Mouse (Mus musculus) liver, embryonic 12.5 days (tissue): ENCODE data around the gene Car4. TPM values are rescaled to one million over a fixed set of nuclear protein-coding genes. Genes with fewer than 3 reads are reported as not detected.

Source experiments
- ATAC-seq: fragments of 200-750 bp; cut with Nextera tagmentation; 2 replicates; pipeline ENCODE4 v1.8.0; 2017; ENCODE audit warnings: moderate number of reproducible peaks, mild to moderate bottlenecking, moderate library complexity
- H3K27ac ChIP-seq: fragments of 300-500 bp; sonication (generic); 2 replicates; pipeline ENCODE4 v1.5.1; 2016; ENCODE audit warnings: mild to moderate bottlenecking
- H3K27me3 ChIP-seq: fragments of 300-500 bp; sonication (generic); replicated peaks from 2 replicates; pipeline ENCODE4 v1.6.1; 2016; ENCODE audit warnings: mild to moderate bottlenecking, moderate library complexity
- H3K36me3 ChIP-seq: fragments of 300-500 bp; sonication (generic); 2 replicates; pipeline ENCODE4 v1.6.1; 2016; ENCODE audit warnings: mild to moderate bottlenecking, moderate library complexity
- H3K4me1 ChIP-seq: fragments of 300-500 bp; sonication (generic); 2 replicates; pipeline ENCODE4 v1.6.1; 2016
- H3K4me2 ChIP-seq: fragments of 300-500 bp; sonication (generic); 2 replicates; pipeline ENCODE4 v1.6.1; 2016; ENCODE audit warnings: mild to moderate bottlenecking, moderate library complexity
- H3K4me3 ChIP-seq: fragments of 300-500 bp; sonication (generic); 2 replicates; pipeline ENCODE4 v1.5.1; 2016; ENCODE audit warnings: mild to moderate bottlenecking, moderate library complexity
- H3K9ac ChIP-seq: fragments of 300-500 bp; sonication (generic); 2 replicates; pipeline ENCODE4 v1.6.1; 2016; ENCODE audit warnings: mild to moderate bottlenecking, moderate library complexity
- H3K9me3 ChIP-seq: fragments of 300-500 bp; sonication (generic); replicated peaks from 2 replicates; pipeline ENCODE4 v1.6.1; 2016; ENCODE audit warnings: mild to moderate bottlenecking, moderate library complexity
- WGBS: fragments of 180-500 bp; shearing (Covaris S2); methylation state at CpG from one replicate; pipeline ENCODE4 v1.1.7; 2016; ENCODE audit not compliant: insufficient replicate concordance; 5-methylcytosine and 5-hydroxymethylcytosine counted together
- polyA plus RNA-seq: library from polyadenylated mRNA; unstranded; fragments of >200 nt; fragmentation: Nextera tagmentation; extraction: Ambion mirVana; gene quantifications from 2 replicates; pipeline ENCODE4 v1.2.1, GENCODE M21; 2016

Car4 gene
- polyA plus RNA-seq, 1 experiment from 2014 or later: 3.1 TPM

- Histone ChIP-seq H3K4me1 (0 out of 2 replicates have a peak, but pooled peaks cover 6% of the 10 kb centered on the region), H3K9ac (no peak overlapping the region), H3K9me3 (no peaks in the 10 kb centered on the region), H3K27me3 (0 out of 2 replicates have a peak, but pooled peaks cover 3% of the 10 kb centered on the region), H3K4me3 (no peak overlapping the region), H3K27ac (no peak overlapping the region), H3K4me2 (no peak overlapping the region), H3K36me3 (no peaks in the 10 kb centered on the region)
- no peak for ATAC-seq
- 61% methylated on average over 7 of the region's 7 CpGs for WGBS
Observed at GRCm38 (mm10) chr11:84974582-84974981, 17.0 kb downstream of the Car4 start.

GRCm38 (mm10) chr11:84976706-84977105 lies 19.1 kb downstream of the Car4 start:
- Histone ChIP-seq H3K9ac (no peak overlapping the region), H3K4me3 (no peak overlapping the region), H3K27me3 (0 out of 2 replicates have a peak, but pooled peaks cover 3% of the 10 kb centered on the region), H3K4me2 (no peak overlapping the region), H3K27ac (no peak overlapping the region), H3K4me1 (0 out of 2 replicates have a peak, but pooled peaks cover 6% of the 10 kb centered on the region), H3K9me3 (no peaks in the 10 kb centered on the region), H3K36me3 (no peaks in the 10 kb centered on the region)
- 77% methylated on average over 3 of the region's 3 CpGs for WGBS
- no peak for ATAC-seq

GRCm38 (mm10) chr11:84977385-84977952 lies 19.9 kb downstream of the Car4 start:
- Histone ChIP-seq H3K27ac (no peak overlapping the region), H3K27me3 (0 out of 2 replicates have a peak, but pooled peaks cover 3% of the 10 kb centered on the region), H3K9ac (no peak overlapping the region), H3K36me3 (no peaks in the 10 kb centered on the region), H3K4me1 (0 out of 2 replicates have a peak, but pooled peaks cover 6% of the 10 kb centered on the region), H3K4me2 (no peak overlapping the region), H3K9me3 (no peaks in the 10 kb centered on the region), H3K4me3 (no peak overlapping the region)
- no peak for ATAC-seq
- WGBS: 75% methylated on average over 3 of the region's 3 CpGs

GRCm38 (mm10) chr11:84978113-84978512 lies 20.5 kb downstream of the Car4 start:
- Histone ChIP-seq H3K4me3 (no peak overlapping the region), H3K4me1 (0 out of 2 replicates have a peak, but pooled peaks cover 6% of the 10 kb centered on the region), H3K9ac (no peak overlapping the region), H3K9me3 (no peaks in the 10 kb centered on the region), H3K36me3 (peaks cover under 1% of the 10 kb centered on the region; the same call in 1 of the 2 replicates), H3K27me3 (0 out of 2 replicates have a peak, but pooled peaks cover 3% of the 10 kb centered on the region), H3K27ac (no peak overlapping the region), H3K4me2 (no peak overlapping the region)
- 54% methylated on average over 2 of the region's 2 CpGs for WGBS
- ATAC-seq: no peak

- H3K36me3 ChIP-seq: peaks cover 11% of the 10 kb centered on the region
- WGBS: 13% methylated on average over 1 of the region's 1 CpGs
- no peak overlapping the region for H3K27ac ChIP-seq
- H3K9ac ChIP-seq: no peak overlapping the region
- H3K4me3 ChIP-seq: no peak overlapping the region
- no peaks in the 10 kb centered on the region for H3K9me3 ChIP-seq
- 0 out of 2 replicates have a peak, but pooled peaks cover 3% of the 10 kb centered on the region for H3K27me3 ChIP-seq
- no peak overlapping the region for H3K4me2 ChIP-seq
- 0 out of 2 replicates have a peak, but pooled peaks cover 6% of the 10 kb centered on the region for H3K4me1 ChIP-seq
- ATAC-seq: no peak
Observed at GRCm38 (mm10) chr11:84979351-84979750, 21.8 kb downstream of the Car4 start.

GRCm38 (mm10) chr11:84980697-84981096 lies 23.1 kb downstream of the Car4 start:
- no peak overlapping the region for H3K9ac ChIP-seq
- 0 out of 2 replicates have a peak, but pooled peaks cover 6% of the 10 kb centered on the region for H3K4me1 ChIP-seq
- H3K4me3 ChIP-seq: no peak overlapping the region
- no peak overlapping the region for H3K4me2 ChIP-seq
- WGBS: 69% methylated on average over 2 of the region's 2 CpGs
- no peak for ATAC-seq
- no peaks in the 10 kb centered on the region for H3K9me3 ChIP-seq
- H3K27me3 ChIP-seq: 0 out of 2 replicates have a peak, but pooled peaks cover 3% of the 10 kb centered on the region
- peaks cover 20% of the 10 kb centered on the region for H3K36me3 ChIP-seq
- H3K27ac ChIP-seq: no peak overlapping the region

- Histone ChIP-seq H3K9ac (no peak overlapping the region), H3K4me2 (no peak overlapping the region), H3K27ac (no peak overlapping the region), H3K9me3 (no peaks in the 10 kb centered on the region), H3K4me1 (no peaks in the 10 kb centered on the region), H3K36me3 (peaks cover 62% of the 10 kb centered on the region), H3K4me3 (no peak overlapping the region), H3K27me3 (no peaks in the 10 kb centered on the region)
- ATAC-seq: no peak
- WGBS: 78% methylated on average over 6 of the region's 6 CpGs
Observed at GRCm38 (mm10) chr11:84985421-84985820, 27.8 kb downstream of the Car4 start.

- no peak for ATAC-seq
- Histone ChIP-seq H3K9me3 (no peaks in the 10 kb centered on the region), H3K4me3 (no peak overlapping the region), H3K9ac (no peak overlapping the region), H3K4me1 (no peaks in the 10 kb centered on the region), H3K27ac (no peak overlapping the region), H3K36me3 (peaks cover 88% of the 10 kb centered on the region), H3K4me2 (no peak overlapping the region), H3K27me3 (no peaks in the 10 kb centered on the region)
- 83% methylated on average over 3 of the region's 3 CpGs for WGBS
Observed at GRCm38 (mm10) chr11:84988341-84988919, 30.8 kb downstream of the Car4 start.

GRCm38 (mm10) chr11:84992996-84993395 lies 35.4 kb downstream of the Car4 start:
- ATAC-seq: no peak
- H3K36me3 ChIP-seq: peaks cover 89% of the 10 kb centered on the region
- H3K4me2 ChIP-seq: no peak overlapping the region
- no peak overlapping the region for H3K27ac ChIP-seq
- WGBS: 83% methylated on average over 1 of the region's 1 CpGs
- no peaks in the 10 kb centered on the region for H3K4me1 ChIP-seq
- no peak overlapping the region for H3K4me3 ChIP-seq
- H3K9me3 ChIP-seq: no peaks in the 10 kb centered on the region
- no peak overlapping the region for H3K9ac ChIP-seq
- H3K27me3 ChIP-seq: no peaks in the 10 kb centered on the region

- Histone ChIP-seq H3K4me1 (no peaks in the 10 kb centered on the region), H3K9me3 (no peaks in the 10 kb centered on the region), H3K27ac (no peak overlapping the region), H3K27me3 (no peaks in the 10 kb centered on the region), H3K36me3 (peaks cover 75% of the 10 kb centered on the region), H3K9ac (no peak overlapping the region), H3K4me2 (no peak overlapping the region), H3K4me3 (no peak overlapping the region)
- WGBS: 97% methylated on average over 1 of the region's 1 CpGs
- ATAC-seq: no peak
Observed at GRCm38 (mm10) chr11:84995241-84995640, 37.7 kb downstream of the Car4 start.

GRCm38 (mm10) chr11:85003566-85003965 lies 46.0 kb downstream of the Car4 start:
- H3K9ac ChIP-seq: no peak overlapping the region

GRCm38 (mm10) chr11:85013121-85013520 lies 55.5 kb downstream of the Car4 start:
- Histone ChIP-seq H3K27ac (no peak overlapping the region), H3K4me1 (no peaks in the 10 kb centered on the region), H3K27me3 (no peaks in the 10 kb centered on the region), H3K4me3 (no peak overlapping the region), H3K9ac (no peak overlapping the region), H3K36me3 (peaks cover 93% of the 10 kb centered on the region), H3K9me3 (no peaks in the 10 kb centered on the region), H3K4me2 (no peak overlapping the region)
- ATAC-seq: no peak

More at GRCm38 (mm10) chr11:85003566-85003965, 46.0 kb downstream of the Car4 start:
- H3K9me3 ChIP-seq: no peaks in the 10 kb centered on the region
- H3K4me3 ChIP-seq: no peak overlapping the region
- H3K27me3 ChIP-seq: no peaks in the 10 kb centered on the region
- H3K36me3 ChIP-seq: peaks cover 80% of the 10 kb centered on the region
- 62% methylated on average over 3 of the region's 3 CpGs for WGBS
- H3K4me2 ChIP-seq: no peak overlapping the region
- no peak for ATAC-seq
- no peak overlapping the region for H3K27ac ChIP-seq
- H3K4me1 ChIP-seq: no peaks in the 10 kb centered on the region
